Mouse (Mus musculus): ENCODE measurements around the gene Cacna1e.

Gene Cacna1e

GRCm38 (mm10) chr1:154836473-154836872 is 47.8 kb downstream of the Cacna1e start:
- no peak for DNase-seq

GRCm38 (mm10) chr1:154832168-154832539 is 52.1 kb downstream of the Cacna1e start:
- DNase-seq = no peak

DNA sequence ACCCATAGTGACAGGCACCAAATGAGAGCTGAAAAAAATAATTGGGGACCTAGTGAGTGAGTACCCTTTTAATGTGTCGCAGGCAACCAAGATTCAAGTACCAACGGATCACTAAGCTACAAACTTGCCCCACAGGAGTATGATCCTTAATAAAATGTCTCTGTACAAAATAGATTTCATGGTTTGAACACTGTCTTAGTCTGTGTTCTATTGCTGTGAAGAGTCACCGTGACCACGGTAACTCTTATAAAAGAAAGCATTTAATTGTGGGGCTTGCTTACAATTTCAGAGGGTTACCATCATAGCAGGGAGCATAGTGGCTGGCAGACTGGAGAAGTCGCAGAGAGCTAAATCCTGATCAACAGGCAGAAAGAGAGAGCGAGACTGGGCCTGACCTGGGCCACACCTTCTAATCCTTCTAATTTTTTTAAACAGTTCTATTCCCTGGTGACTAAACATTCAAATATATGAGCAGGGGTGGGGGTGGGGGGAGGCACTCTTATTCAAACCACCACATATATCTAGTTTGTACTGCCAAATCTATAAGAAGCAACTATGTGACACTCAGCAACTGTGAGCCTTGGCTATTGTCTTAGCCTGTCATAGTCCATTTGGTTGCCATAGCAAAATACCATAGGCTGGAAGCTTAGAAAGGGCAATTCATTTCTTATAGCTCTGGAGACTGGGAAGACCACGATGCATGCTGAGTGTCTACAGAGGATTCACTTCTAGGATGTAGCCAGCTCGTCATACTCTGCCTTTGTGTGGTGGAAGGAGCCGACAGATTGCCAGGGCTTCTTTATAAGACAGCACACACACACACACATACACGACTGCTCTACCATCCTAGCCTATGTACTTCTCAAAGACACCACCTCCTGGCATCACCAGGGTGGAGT is 52.8 kb downstream of the Cacna1e start:
- no peak for DNase-seq

DNA sequence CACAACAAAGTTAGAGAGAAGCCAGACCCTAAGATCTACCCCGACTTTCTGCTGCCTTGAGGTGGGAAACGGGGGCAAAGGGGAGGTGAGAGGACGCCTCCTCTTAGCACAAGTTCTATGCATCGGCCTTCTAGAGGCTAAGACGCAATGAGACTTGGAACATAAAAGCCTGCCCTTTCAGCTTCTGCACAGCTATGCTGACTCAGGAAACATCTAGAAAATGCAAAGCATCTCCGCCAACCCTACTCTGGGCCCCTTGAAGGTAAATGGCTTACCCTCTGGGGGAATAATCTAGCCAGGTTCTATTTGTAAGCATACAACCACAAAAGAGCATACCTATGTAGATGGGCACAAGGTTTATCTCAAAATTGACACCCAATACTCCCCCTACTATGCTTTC is 54.2 kb downstream of the Cacna1e start:
- DNase-seq = no peak

- no peak for DNase-seq
Observed at GRCm38 (mm10) chr1:154823098-154823497, 61.2 kb downstream of the Cacna1e start.

GRCm38 (mm10) chr1:154820422-154820821 is 63.9 kb downstream of the Cacna1e start:
- DNase-seq = no peak

DNA sequence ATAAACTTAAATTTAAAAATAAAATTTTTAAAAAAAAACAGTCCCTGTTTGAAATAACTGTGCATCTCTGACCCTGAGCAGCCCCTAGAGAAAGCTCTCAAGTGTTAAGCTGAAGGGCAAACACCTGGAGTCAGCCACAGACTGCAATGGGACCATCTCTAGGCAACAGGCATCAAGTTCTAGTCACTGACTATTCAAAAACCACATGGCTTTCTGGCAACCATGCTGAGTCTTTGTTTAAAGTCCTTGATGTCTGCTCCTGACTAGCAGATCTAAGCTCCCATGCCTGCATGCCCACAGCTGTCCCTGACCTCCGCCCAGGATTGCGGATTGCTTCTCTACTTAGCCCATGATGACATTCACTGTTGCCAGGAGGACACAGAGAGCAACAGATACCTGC is 64.3 kb downstream of the Cacna1e start:
- DNase-seq = no peak

DNA sequence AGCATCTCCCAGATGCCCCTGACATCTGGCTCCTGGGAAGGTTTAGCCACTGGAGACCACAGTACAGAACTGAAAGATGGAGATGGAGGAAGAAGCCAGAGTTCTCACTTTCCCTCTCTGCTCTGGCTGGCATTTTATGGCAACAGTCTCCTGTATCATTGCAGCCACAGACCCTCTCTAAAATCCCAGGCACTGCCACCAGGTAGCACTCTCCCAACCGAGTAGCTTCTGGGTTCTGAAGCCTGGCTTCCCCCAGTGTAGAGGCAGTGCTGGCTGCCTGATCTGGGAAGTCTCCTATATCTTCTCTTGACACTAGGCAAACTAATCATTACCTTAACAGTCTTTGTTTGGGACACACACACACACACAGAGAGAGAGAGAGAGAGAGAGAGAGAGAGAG is 65.6 kb downstream of the Cacna1e start:
- no peak for DNase-seq

- DNase-seq = no peak
Observed at GRCm38 (mm10) chr1:154816836-154817235, 67.5 kb downstream of the Cacna1e start.

GRCm38 (mm10) chr1:154816267-154816666 is 68.0 kb downstream of the Cacna1e start:
- DNase-seq = no peak

- DNase-seq = no peak
Observed at GRCm38 (mm10) chr1:154805742-154806141, 78.6 kb downstream of the Cacna1e start.

- DNase-seq = no peak
Observed at GRCm38 (mm10) chr1:154805038-154805437, 79.3 kb downstream of the Cacna1e start.

- DNase-seq = no peak
Observed at GRCm38 (mm10) chr1:154802301-154802904, 81.9 kb downstream of the Cacna1e start.

DNA sequence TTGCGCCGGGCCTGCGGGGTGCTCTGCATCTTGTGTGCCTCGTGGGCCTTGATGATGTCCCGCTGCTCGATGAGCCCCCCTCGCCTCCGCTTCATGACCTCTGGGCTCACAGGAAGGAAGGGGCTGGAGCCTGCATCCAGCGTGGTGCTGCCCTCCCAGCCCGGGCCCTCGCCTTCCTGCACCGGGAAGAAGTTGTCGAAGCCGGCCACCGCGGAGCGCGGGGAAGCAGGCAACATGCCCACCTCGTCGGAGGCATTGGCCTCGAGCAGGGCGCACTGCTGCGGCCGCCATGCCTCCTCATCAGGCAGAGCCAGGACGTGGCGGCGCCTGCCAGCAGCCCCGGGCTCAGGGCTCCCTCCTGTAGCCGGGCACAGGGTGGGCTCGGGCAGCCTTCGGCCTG is 85.0 kb downstream of the Cacna1e start:
- DNase-seq = no peak

GRCm38 (mm10) chr1:154798771-154799170 is 85.5 kb downstream of the Cacna1e start:
- DNase-seq = no peak

DNA sequence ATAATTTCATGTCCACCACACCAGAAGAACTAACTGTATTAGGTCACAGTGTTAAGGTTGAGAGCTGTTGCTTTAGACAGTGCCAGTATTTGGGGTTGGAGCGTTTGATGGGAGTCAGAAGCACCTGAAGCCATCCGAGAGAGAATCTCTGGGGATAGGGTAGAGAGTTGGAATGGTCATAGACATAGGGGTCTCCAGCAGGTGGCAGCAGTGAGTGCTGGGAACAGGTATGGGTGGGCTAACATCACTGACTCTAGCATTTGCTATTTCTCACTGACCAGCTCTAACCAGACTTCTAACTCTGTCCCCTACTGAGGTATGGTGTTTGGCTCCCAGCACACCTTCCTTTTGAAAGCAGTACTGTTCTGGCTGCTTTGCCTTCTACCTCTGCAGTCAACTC is 87.6 kb downstream of the Cacna1e start:
- DNase-seq = peak; percentile 51

DNA sequence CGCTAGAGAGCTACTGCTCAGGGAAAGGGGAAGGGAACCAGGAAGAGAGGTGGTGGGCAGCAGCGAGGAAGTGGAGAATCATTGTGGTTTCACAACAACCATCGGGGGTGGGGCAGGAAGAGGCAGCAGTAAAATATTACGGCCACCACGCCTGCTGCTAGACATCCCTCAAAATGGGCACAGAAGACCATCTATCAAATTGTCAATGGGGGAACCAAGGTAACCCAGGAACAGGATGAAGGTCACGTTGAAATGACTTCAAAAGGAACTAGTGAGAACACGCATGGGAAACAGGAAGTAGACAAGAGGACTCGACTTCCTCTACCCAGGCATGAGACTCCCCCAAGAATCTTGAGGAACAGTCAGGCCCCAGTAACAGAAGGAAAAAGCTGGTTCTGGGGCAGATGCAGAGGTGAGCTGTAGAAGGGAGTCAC is 89.8 kb downstream of the Cacna1e start:
- DNase-seq = no peak

GRCm38 (mm10) chr1:154791544-154792174 is 92.6 kb downstream of the Cacna1e start:
- no peak for DNase-seq

DNA sequence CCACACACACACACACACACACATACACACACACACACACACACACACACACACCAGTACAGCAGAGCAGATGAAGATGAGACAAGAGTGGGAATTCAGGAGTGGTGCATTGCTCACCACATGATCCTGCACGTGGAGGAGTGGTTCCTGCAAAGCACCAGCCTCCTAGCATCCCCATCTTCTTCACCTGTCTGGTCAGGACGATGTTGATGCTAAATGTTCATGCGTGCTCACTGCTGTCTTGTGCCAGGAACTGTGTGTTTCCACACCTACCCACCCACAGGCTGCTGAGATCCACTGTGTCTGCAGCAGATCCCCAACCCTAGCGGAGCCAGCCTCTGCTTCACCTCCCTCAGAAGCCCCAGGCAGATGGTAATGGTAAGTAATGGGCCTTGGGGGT is 95.8 kb downstream of the Cacna1e start:
- DNase-seq = no peak

DNA sequence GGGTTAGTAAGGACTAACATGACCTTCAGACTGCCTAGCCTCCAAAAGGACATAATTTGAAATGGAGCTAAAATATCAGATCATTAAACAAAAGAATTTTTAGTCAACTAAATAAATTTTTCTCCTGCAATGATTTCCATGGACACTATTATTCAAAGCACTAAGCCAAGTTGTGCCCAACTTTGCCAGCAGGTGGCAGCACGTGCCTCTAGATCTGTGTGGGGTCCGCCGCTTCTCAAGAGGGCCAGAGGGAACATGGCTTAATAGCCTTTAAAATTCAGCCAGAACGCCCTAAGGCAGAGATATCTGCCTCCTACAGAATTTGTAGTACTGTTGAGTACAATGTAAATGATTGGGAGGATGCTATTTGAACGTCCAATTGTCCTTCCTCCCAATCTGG is 96.2 kb downstream of the Cacna1e start:
- peak; percentile 83 for DNase-seq

DNA sequence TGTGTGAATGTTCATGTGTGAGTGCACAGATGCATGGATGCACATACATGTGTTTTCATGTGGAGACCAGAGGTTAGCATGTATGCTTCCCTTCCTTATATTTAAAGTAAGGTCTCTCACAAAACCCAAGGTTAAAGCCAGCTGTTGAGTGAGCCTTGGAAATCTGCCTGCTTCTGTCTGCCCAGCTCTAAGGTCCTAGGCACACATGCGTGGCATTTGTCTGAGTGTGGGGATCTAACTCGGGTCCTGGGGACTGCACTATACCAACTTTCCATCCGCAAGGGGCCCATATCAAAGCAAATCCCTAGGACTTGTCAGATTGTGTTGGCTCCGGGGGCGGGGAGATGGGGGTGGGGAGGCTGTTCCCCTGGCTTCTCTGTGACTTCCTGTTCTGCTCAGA is 96.9 kb downstream of the Cacna1e start:
- DNase-seq = no peak

- DNase-seq = peak; percentile 85
Observed at GRCm38 (mm10) chr1:154786243-154786669, 98.0 kb downstream of the Cacna1e start.

DNA sequence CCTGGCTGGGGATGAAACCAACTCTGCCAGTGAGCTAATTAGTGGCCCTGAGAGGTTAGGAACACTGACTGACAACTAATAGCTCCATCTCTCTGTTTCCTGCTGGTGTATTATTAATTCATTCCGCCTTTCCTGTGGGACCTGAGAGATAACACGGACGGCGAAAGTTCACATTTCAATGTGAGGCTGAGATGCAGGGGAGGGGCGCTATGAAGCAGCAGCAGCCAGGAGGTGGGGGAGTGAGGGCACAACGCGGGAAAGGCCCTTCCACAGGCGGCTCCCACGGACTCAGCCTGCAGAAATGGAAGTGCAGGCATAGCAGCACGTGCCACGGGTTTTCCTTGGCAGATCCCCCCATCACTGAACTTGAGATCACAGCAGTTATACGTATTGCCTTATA is 99.4 kb downstream of the Cacna1e start:
- DNase-seq = no peak

DNA sequence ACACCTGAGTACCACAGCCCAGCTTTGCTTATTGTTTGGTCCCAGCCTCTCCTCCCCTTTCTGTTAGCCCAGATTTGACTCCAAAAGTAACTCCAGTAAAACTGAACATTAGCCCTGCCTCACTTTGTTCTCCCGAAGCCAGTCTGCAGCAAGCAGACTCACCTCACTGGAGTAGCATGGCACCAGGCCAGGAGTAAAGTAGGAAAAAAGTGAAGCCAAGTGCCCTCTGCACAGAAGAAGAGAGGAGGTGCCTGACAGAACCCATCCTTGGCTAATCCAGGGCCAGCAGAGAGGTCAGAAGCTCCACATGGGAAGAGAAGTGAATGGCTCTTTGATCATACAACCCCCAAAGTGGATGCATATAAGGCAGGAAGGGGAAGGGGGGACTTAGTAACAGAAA is 100.8 kb downstream of the Cacna1e start:
- DNase-seq = no peak

All from lung, postnatal 14 days (tissue).